Mouse (Mus musculus) midbrain, embryonic 13.5 days (tissue): ENCODE results near the gene Pnrc1. TPM values are rescaled to one million over a fixed set of nuclear protein-coding genes. Genes with fewer than 3 reads are reported as not detected.
"Not testable (repeated sequence)": the region's sequence is repeated elsewhere in the genome, so short reads cannot be mapped to it uniquely, and the experiment has no call there.

Experiments
- ATAC-seq: fragments of 200-750 bp; cut with Nextera tagmentation; 2 replicates; pipeline ENCODE4 v1.8.0; 2017; ENCODE audit warnings: mild to moderate bottlenecking, moderate TSS enrichment, moderate library complexity
- H3K27ac ChIP-seq: fragments of 300-500 bp; sonication (generic); 2 replicates; pipeline ENCODE4 v1.5.1; 2015; ENCODE audit warnings: inconsistent platforms, mild to moderate bottlenecking, moderate library complexity
- H3K27me3 ChIP-seq: fragments of 300-500 bp; sonication (generic); 2 replicates; pipeline ENCODE4 v1.6.1; 2015; ENCODE audit warnings: mild to moderate bottlenecking, inconsistent platforms
- H3K36me3 ChIP-seq: fragments of 300-500 bp; sonication (generic); 2 replicates; pipeline ENCODE4 v1.6.1; 2015; ENCODE audit warnings: mild to moderate bottlenecking, inconsistent platforms
- H3K4me1 ChIP-seq: fragments of 300-500 bp; sonication (generic); replicated peaks from 2 replicates; pipeline ENCODE4 v1.6.1; 2015; ENCODE audit warnings: inconsistent platforms
- H3K4me2 ChIP-seq: fragments of 300-500 bp; sonication (generic); replicated peaks from 2 replicates; pipeline ENCODE4 v1.6.1; 2015; ENCODE audit warnings: moderate library complexity, mild to moderate bottlenecking, inconsistent platforms
- H3K4me3 ChIP-seq: fragments of 300-500 bp; sonication (generic); replicated peaks from 2 replicates; pipeline ENCODE4 v1.5.1; 2015; ENCODE audit warnings: mild to moderate bottlenecking, inconsistent platforms
- H3K9ac ChIP-seq: fragments of 300-500 bp; sonication (generic); replicated peaks from 2 replicates; pipeline ENCODE4 v1.6.1; 2015; ENCODE audit warnings: mild to moderate bottlenecking, inconsistent platforms
- H3K9me3 ChIP-seq: fragments of 300-500 bp; sonication (generic); 2 replicates; pipeline ENCODE4 v1.6.1; 2016; ENCODE audit warnings: mild to moderate bottlenecking, inconsistent platforms
- WGBS: fragments of 180-500 bp; shearing (Covaris S2); methylation state at CpG from one replicate; pipeline ENCODE4 v1.1.7; 2015; 5-methylcytosine and 5-hydroxymethylcytosine counted together
- polyA plus RNA-seq: library from polyadenylated mRNA; unstranded; fragments of >200 nt; fragmentation: Nextera tagmentation; extraction: Ambion mirVana; gene quantifications from 2 replicates; pipeline ENCODE4 v1.2.1, GENCODE M21; 2015

The Pnrc1 gene
- polyA plus RNA-seq: 71.0 and 83.2 TPM in 2 replicates

DNA sequence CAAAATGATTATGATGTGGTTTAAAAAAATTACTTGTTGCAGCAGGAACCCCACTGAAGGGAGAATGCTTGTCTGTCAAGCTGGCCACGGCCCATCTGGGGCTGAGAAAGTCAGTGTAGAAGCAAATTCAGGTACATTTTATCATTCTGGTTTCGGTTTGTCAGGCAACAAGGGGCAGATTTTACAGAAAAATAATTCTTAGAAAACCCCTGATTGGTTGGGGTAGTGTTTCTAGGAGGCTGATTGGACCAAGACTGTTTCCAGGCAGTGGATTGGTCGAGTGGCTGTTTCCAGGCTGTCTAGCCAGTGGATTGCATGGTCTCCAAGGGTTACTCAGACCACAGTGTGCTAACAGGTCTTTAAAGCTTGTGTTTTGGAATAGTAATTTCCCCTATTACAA is at the start of gene Pnrc1:
Gene Pnrc1, minus strand, starts transcription at position 162 of the 400 bp plus-strand sequence.
- WGBS: 72% methylated on average over 3 of the region's 3 CpGs
- Histone ChIP-seq H3K9ac (no peak within 1 kb of the TSS), H3K27ac (no peak within 1 kb of the TSS), H3K4me2 (no peak within 1 kb of the TSS), H3K36me3 (no peaks in the 10 kb centered on the region), H3K9me3 (no peaks in the 10 kb centered on the region), H3K27me3 (no peaks in the 10 kb centered on the region), H3K4me3 (no peak within 1 kb of the TSS), H3K4me1 (no peaks in the 10 kb centered on the region)
- ATAC-seq: no peak

DNA sequence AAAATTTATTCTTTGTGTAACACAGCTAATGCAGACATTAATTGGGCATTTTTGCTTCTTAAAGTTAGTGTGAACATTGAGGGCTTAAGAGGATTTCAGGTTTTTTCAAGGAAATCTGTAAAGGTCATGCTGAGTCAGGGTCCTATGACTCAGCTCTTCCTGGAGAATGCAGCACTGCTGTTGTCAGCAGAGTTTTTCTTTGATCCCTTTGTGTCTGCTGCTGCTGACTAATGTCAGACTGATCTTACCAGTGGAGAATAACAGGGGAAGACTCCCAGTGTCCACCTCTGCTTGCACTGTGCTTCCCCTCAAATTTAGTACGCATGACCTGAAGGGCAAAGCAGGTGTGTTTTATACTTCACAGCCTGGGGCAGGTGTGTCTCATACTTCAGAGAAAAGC is 48.0 kb upstream of the Pnrc1 start:
- Histone ChIP-seq H3K9me3 (no peaks in the 10 kb centered on the region), H3K27ac (no peak overlapping the region), H3K9ac (no peak overlapping the region), H3K4me3 (no peak overlapping the region), H3K36me3 (peaks cover 60% of the 10 kb centered on the region), H3K4me1 (no peaks in the 10 kb centered on the region), H3K27me3 (no peaks in the 10 kb centered on the region), H3K4me2 (no peak overlapping the region)
- 93% methylated on average over 1 of the region's 1 CpGs for WGBS
- no peak for ATAC-seq

DNA sequence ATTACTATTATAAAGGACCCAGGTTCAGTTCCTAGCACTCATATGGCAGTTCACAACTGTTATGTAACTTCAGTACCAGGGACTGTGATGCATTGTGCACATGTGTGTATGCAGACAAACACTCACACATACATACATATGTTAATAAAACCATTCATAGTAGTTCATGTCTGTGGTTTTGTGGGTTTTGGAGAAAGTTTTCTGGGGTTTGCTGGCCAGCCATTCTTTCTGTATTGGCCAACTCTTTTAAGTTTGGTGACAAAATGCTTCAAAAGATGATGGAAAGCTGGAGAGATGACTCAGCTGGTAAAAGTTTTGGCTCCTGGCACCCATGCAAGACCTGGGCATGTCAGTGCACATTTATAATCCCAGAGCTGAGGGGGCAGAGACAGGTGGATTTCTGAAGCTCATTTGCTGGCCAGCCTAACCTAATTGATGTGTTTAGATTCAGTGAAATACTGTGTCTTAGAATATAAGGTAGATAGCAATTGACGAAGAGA is 43.0 kb upstream of the Pnrc1 start:
- H3K4me1 ChIP-seq: no peaks in the 10 kb centered on the region
- no peak overlapping the region for H3K27ac ChIP-seq
- no peaks in the 10 kb centered on the region for H3K9me3 ChIP-seq
- no peak overlapping the region for H3K9ac ChIP-seq
- H3K4me3 ChIP-seq: no peak overlapping the region
- H3K27me3 ChIP-seq: no peaks in the 10 kb centered on the region
- ATAC-seq: no peak
- 97% methylated on average over 1 of the region's 1 CpGs for WGBS
- H3K4me2 ChIP-seq: no peak overlapping the region
- H3K36me3 ChIP-seq: peaks cover 54% of the 10 kb centered on the region

DNA sequence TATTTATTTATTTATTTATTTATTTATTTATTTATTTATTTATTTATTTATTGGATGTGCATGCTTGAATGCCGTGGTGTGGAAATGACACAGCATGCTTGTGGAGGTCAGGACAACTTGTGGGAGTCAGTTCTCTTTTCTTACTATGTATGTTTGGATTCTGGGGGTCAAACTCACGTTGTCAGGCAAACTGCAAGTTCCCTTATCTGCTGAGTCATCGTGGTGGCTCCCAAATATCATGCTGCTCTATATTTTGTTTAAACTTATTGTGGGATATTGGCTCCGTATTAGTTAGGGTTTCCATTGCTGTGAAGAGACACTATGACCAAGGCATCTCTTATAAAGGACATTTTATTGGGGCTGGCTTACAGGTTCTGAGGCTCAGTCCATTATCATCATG is 41.2 kb upstream of the Pnrc1 start:
- Histone ChIP-seq H3K9ac (no peak overlapping the region), H3K4me3 (no peak overlapping the region), H3K4me2 (no peak overlapping the region), H3K27ac (no peak overlapping the region), H3K4me1 (no peaks in the 10 kb centered on the region), H3K36me3 (peaks cover 51% of the 10 kb centered on the region), H3K9me3 (no peaks in the 10 kb centered on the region), H3K27me3 (no peaks in the 10 kb centered on the region)
- ATAC-seq: no peak
- WGBS: 98% methylated on average over 4 of the region's 4 CpGs

DNA sequence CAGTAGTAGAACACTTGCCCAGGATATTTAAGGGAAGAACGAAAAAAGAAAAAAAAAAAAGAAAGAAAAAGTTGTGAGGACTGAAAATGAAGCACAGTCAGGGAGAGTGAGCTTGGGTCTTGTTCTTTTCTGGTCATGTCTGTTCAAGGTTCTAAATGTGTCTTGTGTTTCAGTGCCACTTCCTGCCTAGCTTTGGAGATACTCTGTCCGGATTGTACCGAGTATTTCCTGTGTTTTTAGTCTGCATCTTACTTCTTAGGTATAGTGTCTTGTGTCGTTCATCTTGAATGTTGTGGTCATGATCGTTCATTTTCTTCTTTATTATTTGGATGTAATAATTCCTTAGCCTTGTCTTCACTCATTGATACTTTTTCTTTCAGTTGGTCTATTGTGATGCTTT is 25.9 kb upstream of the Pnrc1 start:
- Histone ChIP-seq H3K36me3 (peaks cover 4% of the 10 kb centered on the region; the same call in 1 of the 2 replicates), H3K27me3 (no peaks in the 10 kb centered on the region), H3K9ac (no peak overlapping the region), H3K9me3 (no peaks in the 10 kb centered on the region), H3K4me2 (no peak overlapping the region), H3K27ac (no peak overlapping the region), H3K4me3 (no peak overlapping the region), H3K4me1 (peaks cover 16% of the 10 kb centered on the region)
- ATAC-seq: no peak
- 92% methylated on average over 5 of the region's 5 CpGs for WGBS

DNA sequence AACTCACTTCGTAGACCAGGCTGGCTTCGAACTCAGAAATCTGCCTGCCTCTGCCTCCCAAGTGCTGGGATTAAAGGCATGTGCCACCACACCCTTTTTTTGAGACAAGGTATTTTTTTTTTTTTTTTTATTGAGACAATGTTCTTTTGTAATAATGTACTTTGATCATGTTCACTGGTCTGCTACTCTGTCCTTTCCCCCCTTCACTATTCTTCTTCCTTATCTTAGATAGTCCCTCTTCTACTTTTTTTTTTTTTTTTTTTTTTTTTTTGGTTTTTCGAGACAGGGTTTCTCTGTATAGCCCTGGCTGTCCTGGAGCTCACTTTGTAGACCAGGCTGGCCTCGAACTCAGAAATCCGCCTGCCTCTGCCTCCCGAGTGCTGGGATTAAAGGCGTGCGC is 24.2 kb upstream of the Pnrc1 start:
- not testable (repeated sequence) for H3K4me2 ChIP-seq, H3K9ac ChIP-seq, H3K36me3 ChIP-seq, H3K27ac ChIP-seq, H3K4me3 ChIP-seq, H3K27me3 ChIP-seq, ATAC-seq, H3K9me3 ChIP-seq
- 96% methylated on average over 6 of the region's 8 CpGs for WGBS
- H3K4me1 ChIP-seq: peaks cover 18% of the 10 kb centered on the region

DNA sequence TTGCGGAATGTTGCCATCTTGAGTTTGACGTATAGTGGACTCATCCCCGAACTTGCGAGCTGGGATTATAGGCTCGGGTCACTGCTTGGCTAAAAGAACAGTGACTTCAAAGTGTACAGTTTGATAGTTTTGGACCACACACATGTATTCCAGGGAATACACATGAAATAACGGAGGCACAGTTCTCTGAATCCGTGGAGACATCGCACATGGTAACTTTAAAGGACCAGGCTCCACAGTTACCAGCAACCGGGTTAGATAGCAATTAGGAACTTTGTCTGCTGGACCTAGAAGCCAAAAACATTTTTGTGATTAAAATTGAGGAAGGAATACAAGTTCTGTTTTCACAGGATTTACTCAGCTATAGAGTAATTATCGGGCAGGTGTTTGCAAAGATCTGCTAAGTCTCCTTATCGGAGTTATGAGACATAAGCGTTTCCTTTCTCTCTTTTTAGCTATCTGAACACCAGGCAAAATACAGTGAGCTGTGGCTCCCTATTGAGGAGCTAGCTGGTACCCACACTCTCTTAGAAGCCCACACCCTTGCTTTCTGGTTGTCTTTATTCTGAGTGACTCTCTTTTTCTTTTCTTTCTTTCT is 21.0 kb upstream of the Pnrc1 start:
- Histone ChIP-seq H3K27me3 (no peaks in the 10 kb centered on the region), H3K4me3 (peak overlapping the region; percentile 84), H3K4me1 (peaks cover 18% of the 10 kb centered on the region), H3K36me3 (no peaks in the 10 kb centered on the region), H3K9ac (peak overlapping the region; percentile 75), H3K4me2 (peak overlapping the region; percentile 83), H3K9me3 (no peaks in the 10 kb centered on the region), H3K27ac (no peak overlapping the region)
- ATAC-seq: no peak
- WGBS: 21% methylated on average over 12 of the region's 12 CpGs

DNA sequence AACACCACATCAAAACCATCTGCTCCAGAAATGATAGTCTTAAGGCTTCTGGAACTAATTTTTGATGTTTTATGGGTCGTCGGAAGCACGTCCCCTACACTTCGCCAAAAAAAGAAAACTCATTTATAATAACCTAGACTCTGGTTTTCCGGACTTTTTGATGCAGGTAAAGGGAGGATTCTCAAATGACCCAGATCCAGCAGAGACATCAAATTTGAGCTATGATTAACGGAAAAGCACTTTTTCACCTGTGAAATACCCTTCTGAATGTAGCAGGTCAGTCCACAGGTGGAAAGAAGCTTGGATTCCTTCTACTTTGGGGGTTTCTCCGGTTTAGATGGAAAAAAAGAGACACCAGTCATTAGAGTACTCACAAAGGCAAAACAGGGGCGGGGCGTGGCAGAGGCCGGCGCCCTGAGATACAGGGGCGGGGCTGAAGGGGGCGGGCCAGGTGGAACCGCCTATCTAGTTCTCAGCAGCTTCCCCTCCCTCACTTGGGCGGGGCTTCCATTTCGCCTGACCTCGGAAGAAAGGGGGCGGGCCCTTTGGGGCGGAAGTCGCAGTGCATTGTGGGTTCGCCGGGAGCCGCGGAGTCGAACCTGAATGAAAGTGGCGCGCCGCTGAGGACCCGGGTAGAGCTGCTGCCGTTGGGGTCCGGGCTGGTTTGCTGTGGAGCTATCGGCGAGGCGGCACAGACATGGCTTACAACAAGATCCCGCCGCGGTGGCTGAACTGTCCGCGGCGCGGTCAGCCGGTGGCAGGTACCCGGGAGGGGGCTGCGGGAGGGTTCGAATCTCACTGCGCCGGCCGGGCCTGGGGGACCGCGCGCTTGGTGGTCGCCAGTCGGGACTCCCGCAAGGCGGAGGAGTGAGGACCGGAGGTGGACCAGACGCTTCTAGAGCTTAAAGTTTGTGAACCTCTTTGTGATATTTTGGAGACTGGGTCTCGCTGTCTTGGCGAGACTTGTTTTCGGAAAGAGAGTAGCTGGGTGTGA is 20.1 kb upstream of the Pnrc1 start, which contains the start of gene Rngtt:
Gene Rngtt, plus strand, starts transcription at position 548 of the 994 bp plus-strand sequence.
- no peaks in the 10 kb centered on the region for H3K27me3 ChIP-seq
- H3K4me1 ChIP-seq: peaks cover 18% of the 10 kb centered on the region
- H3K9ac ChIP-seq: peak within 1 kb of the TSS; percentile 75
- peak; percentile 92 for ATAC-seq
- WGBS: 4% methylated on average over 60 of the region's 60 CpGs
- H3K4me2 ChIP-seq: peak within 1 kb of the TSS; percentile 83
- no peaks in the 10 kb centered on the region for H3K9me3 ChIP-seq
- peak within 1 kb of the TSS; percentile 47; the same call in 1 of the 2 replicates for H3K27ac ChIP-seq
- H3K36me3 ChIP-seq: no peaks in the 10 kb centered on the region
- H3K4me3 ChIP-seq: peak within 1 kb of the TSS; percentile 84

DNA sequence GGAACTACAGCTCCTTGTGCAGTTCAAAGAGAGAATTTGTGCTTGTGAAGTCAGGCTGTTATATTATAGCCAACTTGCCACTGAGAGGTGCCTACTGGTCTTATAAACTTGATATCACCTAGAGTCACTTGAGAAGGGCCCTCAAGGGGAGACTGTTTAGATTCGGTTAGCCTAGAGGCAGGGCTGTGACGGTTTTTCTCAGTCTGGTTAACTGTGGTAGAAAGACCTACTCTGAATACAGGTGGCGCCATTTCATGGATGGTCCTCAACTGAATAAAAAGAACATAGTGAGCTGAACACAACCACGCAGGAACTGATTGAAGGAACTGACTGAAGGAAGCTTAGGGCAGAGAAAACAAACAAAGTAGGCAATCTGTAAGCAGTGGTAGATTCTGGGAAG is 17.2 kb upstream of the Pnrc1 start:
- Histone ChIP-seq H3K36me3 (no peaks in the 10 kb centered on the region), H3K4me2 (no peak overlapping the region), H3K27ac (no peak overlapping the region), H3K9me3 (no peaks in the 10 kb centered on the region), H3K4me1 (peaks cover 14% of the 10 kb centered on the region), H3K9ac (no peak overlapping the region), H3K27me3 (no peaks in the 10 kb centered on the region), H3K4me3 (no peak overlapping the region)
- ATAC-seq: no peak
- WGBS: 81% methylated on average over 4 of the region's 4 CpGs

DNA sequence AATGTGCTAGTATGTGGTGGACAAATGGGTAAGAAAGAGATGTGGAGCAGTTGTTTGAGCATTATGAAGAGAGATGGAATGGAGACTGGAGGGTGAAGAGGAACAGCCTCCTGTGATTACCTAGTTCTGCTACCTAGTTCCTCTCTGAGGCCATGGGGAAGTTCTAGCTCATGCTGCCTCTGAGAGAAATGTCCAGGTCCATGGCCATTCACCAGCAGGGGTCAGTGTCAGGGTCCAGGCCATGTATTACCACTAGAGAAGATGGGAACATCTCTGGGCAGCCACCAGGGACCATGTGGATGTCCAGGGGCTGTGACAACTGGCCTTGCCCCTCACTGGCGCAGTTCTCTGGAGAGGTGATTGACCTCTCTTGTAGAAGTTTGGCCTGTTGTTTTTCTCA is 13.1 kb upstream of the Pnrc1 start:
- no peak overlapping the region for H3K27ac ChIP-seq
- no peak overlapping the region for H3K4me2 ChIP-seq
- no peak overlapping the region for H3K9ac ChIP-seq
- no peaks in the 10 kb centered on the region for H3K4me1 ChIP-seq
- ATAC-seq: no peak
- no peaks in the 10 kb centered on the region for H3K9me3 ChIP-seq
- H3K27me3 ChIP-seq: no peaks in the 10 kb centered on the region
- no peaks in the 10 kb centered on the region for H3K36me3 ChIP-seq
- no peak overlapping the region for H3K4me3 ChIP-seq
- 91% methylated on average over 1 of the region's 1 CpGs for WGBS

- ATAC-seq, H3K27ac ChIP-seq, H3K4me2 ChIP-seq, H3K9me3 ChIP-seq, H3K36me3 ChIP-seq, H3K9ac ChIP-seq, H3K4me1 ChIP-seq, H3K27me3 ChIP-seq, H3K4me3 ChIP-seq: not testable (repeated sequence)
- WGBS: 75% methylated on average over 6 of the region's 6 CpGs
Measured at GRCm38 (mm10) chr4:33300891-33301665, 11.1 kb upstream of the Pnrc1 start.
